Mouse (Mus musculus) right cerebral cortex, adult 18-20 months (tissue): ENCODE data around the gene Pgpep1.
A peak's percentile ranks its signal among the peaks of the same experiment; 100 is the strongest.

Experiments
- DNase-seq: peaks from one replicate; pipeline ENCODE4 v3.0.0; 2022; ENCODE audit warnings: mixed read lengths

Gene Pgpep1

GRCm38 (mm10) chr8:70630532-70631381, 29.4 kb downstream of the Pgpep1 start:
- no peak for DNase-seq

GRCm38 (mm10) chr8:70629574-70630531, 30.3 kb downstream of the Pgpep1 start:
- DNase-seq, result peak; percentile 90

GRCm38 (mm10) chr8:70628986-70629490, 31.1 kb downstream of the Pgpep1 start:
- DNase-seq, result no peak

- no peak for DNase-seq
Observed at GRCm38 (mm10) chr8:70627041-70627440, 33.1 kb downstream of the Pgpep1 start.

- no peak for DNase-seq
Observed at GRCm38 (mm10) chr8:70625104-70625503, 35.1 kb downstream of the Pgpep1 start.

GRCm38 (mm10) chr8:70622220-70622619, 38.0 kb downstream of the Pgpep1 start:
- no peak for DNase-seq

- no peak for DNase-seq
Observed at GRCm38 (mm10) chr8:70618888-70619334, 41.3 kb downstream of the Pgpep1 start.

- DNase-seq, result no peak
Observed at GRCm38 (mm10) chr8:70617985-70618384, 42.2 kb downstream of the Pgpep1 start.

- no peak for DNase-seq
Observed at GRCm38 (mm10) chr8:70616645-70617044, 43.5 kb downstream of the Pgpep1 start.

GRCm38 (mm10) chr8:70615894-70616293, 44.3 kb downstream of the Pgpep1 start, which contains the start of gene Lrrc25:
Gene Lrrc25, plus strand, starts transcription at chr8:70616155.
- DNase-seq, result no peak

GRCm38 (mm10) chr8:70615281-70615680, 44.9 kb downstream of the Pgpep1 start:
- DNase-seq, result no peak

- no peak for DNase-seq
Observed at GRCm38 (mm10) chr8:70614469-70614868, 45.7 kb downstream of the Pgpep1 start.

GRCm38 (mm10) chr8:70613763-70614162, 46.4 kb downstream of the Pgpep1 start:
- no peak for DNase-seq

GRCm38 (mm10) chr8:70611849-70612248, 48.3 kb downstream of the Pgpep1 start:
- DNase-seq, result peak; percentile 82

GRCm38 (mm10) chr8:70610796-70611771, 49.1 kb downstream of the Pgpep1 start:
- DNase-seq, result no peak

GRCm38 (mm10) chr8:70609849-70610795, 50.1 kb downstream of the Pgpep1 start:
- peak; percentile 93 for DNase-seq

GRCm38 (mm10) chr8:70609368-70609848, 50.8 kb downstream of the Pgpep1 start:
- DNase-seq, result peak; percentile 72

GRCm38 (mm10) chr8:70608749-70609367, 51.3 kb downstream of the Pgpep1 start, which contains the start of gene Ssbp4:
Gene Ssbp4, minus strand, starts transcription at chr8:70608872.
- DNase-seq, result no peak

GRCm38 (mm10) chr8:70607898-70608748, 52.1 kb downstream of the Pgpep1 start:
- no peak for DNase-seq
